Mouse (Mus musculus) hindbrain, embryonic 12.5 days (tissue): ENCODE results near the gene Gm8922. TPM values are rescaled to one million over a fixed set of nuclear protein-coding genes. Genes with fewer than 3 reads are reported as not detected.
"Not testable (repeated sequence)": the region's sequence is repeated elsewhere in the genome, so short reads cannot be mapped to it uniquely, and the experiment has no call there.

Experiments used
- ATAC-seq: fragments of 200-750 bp; cut with Nextera tagmentation; 2 replicates; pipeline ENCODE4 v1.8.0; 2017; ENCODE audit warnings: moderate TSS enrichment; ENCODE audit not compliant: low FRiP score
- H3K27ac ChIP-seq: fragments of 300-500 bp; sonication (generic); 2 replicates; pipeline ENCODE4 v1.5.1; 2016; ENCODE audit warnings: mild to moderate bottlenecking
- H3K27me3 ChIP-seq: fragments of 300-500 bp; sonication (generic); 2 replicates; pipeline ENCODE4 v1.6.1; 2016; ENCODE audit warnings: mild to moderate bottlenecking
- H3K36me3 ChIP-seq: fragments of 300-500 bp; sonication (generic); 2 replicates; pipeline ENCODE4 v1.6.1; 2016; ENCODE audit warnings: mild to moderate bottlenecking
- H3K4me1 ChIP-seq: fragments of 300-500 bp; sonication (generic); 2 replicates; pipeline ENCODE4 v1.6.1; 2016
- H3K4me2 ChIP-seq: fragments of 300-500 bp; sonication (generic); replicated peaks from 2 replicates; pipeline ENCODE4 v1.6.1; 2016; ENCODE audit warnings: mild to moderate bottlenecking
- H3K4me3 ChIP-seq: fragments of 300-500 bp; sonication (generic); 2 replicates; pipeline ENCODE4 v1.5.1; 2016; ENCODE audit warnings: mild to moderate bottlenecking
- H3K9ac ChIP-seq: fragments of 300-500 bp; sonication (generic); 2 replicates; pipeline ENCODE4 v1.6.1; 2016; ENCODE audit warnings: mild to moderate bottlenecking, moderate library complexity
- H3K9me3 ChIP-seq: fragments of 300-500 bp; sonication (generic); replicated peaks from 2 replicates; pipeline ENCODE4 v1.6.1; 2016; ENCODE audit warnings: mild to moderate bottlenecking
- WGBS: fragments of 180-500 bp; shearing (Covaris S2); methylation state at CpG from one replicate; pipeline ENCODE4 v1.1.7; 2016; 5-methylcytosine and 5-hydroxymethylcytosine counted together
- polyA plus RNA-seq: library from polyadenylated mRNA; unstranded; fragments of >200 nt; fragmentation: Nextera tagmentation; extraction: Ambion mirVana; gene quantifications from 2 replicates; pipeline ENCODE4 v1.2.1, GENCODE M21; 2016

The Gm8922 gene
- not detected in 2 replicates for polyA plus RNA-seq

DNA sequence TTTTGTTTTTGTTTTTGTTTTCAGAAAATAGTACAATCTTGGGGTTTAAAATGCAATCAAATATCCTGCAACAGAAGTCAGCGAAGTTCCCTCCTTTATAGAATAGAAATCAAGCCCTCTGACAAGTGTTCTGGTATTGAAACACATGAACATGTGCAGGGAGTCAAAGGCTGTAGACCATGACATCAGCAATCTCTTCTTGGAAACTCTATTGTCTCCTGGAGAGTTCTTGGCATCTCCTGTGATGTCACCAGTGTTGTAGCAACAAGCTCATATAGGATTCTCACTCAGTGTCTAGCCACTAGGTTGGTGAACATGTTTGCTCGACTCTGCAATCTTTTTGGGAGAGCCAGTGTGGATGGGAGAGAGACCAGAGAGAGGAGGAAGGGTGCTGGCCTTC lies at the start of gene Gm8922:
TSS of gene Gm8922 (plus strand) at position 301 of the 400 bp plus-strand sequence.
- H3K4me3 ChIP-seq, ATAC-seq, H3K4me2 ChIP-seq, H3K27me3 ChIP-seq, H3K27ac ChIP-seq, H3K36me3 ChIP-seq, H3K4me1 ChIP-seq, H3K9me3 ChIP-seq, H3K9ac ChIP-seq: not testable (repeated sequence)
- no CpG with 5 or more reads among the region's 2 CpGs for WGBS

Other genes starting within 250 kb of the Gm8922 start
- gene Gm8906, start 179.3 kb upstream of the Gm8922 start, polyA plus RNA-seq = not detected in 2 replicates
- not detected in 2 replicates for gene Gm6460, start 87.0 kb upstream of the Gm8922 start, polyA plus RNA-seq
- not detected in 2 replicates for gene Gm8926, start 88.6 kb downstream of the Gm8922 start, polyA plus RNA-seq
- gene Gm6465, start 163.6 kb downstream of the Gm8922 start, polyA plus RNA-seq = not detected in 2 replicates
- not detected in 2 replicates for gene 4933402N22Rik, start 236.1 kb downstream of the Gm8922 start, polyA plus RNA-seq